Mouse (Mus musculus) layer of hippocampus, adult 6 months (tissue): ENCODE measurements around the gene Fermt2. TPM values are rescaled to one million over a fixed set of nuclear protein-coding genes. Genes with fewer than 3 reads are reported as not detected.

ENCODE experiments used
- long read RNA-seq, 2 experiments: library from polyadenylated mRNA; unstranded; transcript quantifications; one replicate each; pipeline ENCODE4 v2.0.0; 2019 to 2020
- polyA plus RNA-seq: library from polyadenylated mRNA; unstranded; fragments of <200 nt; fragmentation: Nextera tagmentation; gene quantifications from 2 replicates; pipeline ENCODE4 v1.2.3, GENCODE M21; 2021

Gene Fermt2
- 100 and 138 TPM in 2 replicates for polyA plus RNA-seq
- long read RNA-seq, experiment 1, transcript Fermt2-201 (15 exons, 3,293 nt), result major isoform, 6 of 98 reads
- long read RNA-seq, experiment 1, partial matches to known transcripts, result 80 of 98 reads
- long read RNA-seq, experiment 1, other reads (novel, unspliced or antisense), result 11 of 98 reads
- long read RNA-seq, experiment 2, transcript Fermt2-201 (15 exons, 3,293 nt), result major isoform, 44 of 119 reads
- long read RNA-seq, experiment 2, partial matches to known transcripts, result 21 of 119 reads
- long read RNA-seq, experiment 2, other reads (novel, unspliced or antisense), result 53 of 119 reads

GRCm38 (mm10) chr14:45529411-45530363 is at the start of gene Fermt2:
Gene Fermt2, minus strand, starts transcription at chr14:45530118.

Other genes starting within 250 kb of the Fermt2 start
- 8.5 and 12.2 TPM in 2 replicates for gene Ero1l, start 211.3 kb downstream of the Fermt2 start, polyA plus RNA-seq
- 100 and 101 TPM in 2 replicates for gene Psmc6, start 200.3 kb downstream of the Fermt2 start, polyA plus RNA-seq
- 14.1 and 23.1 TPM in 2 replicates for gene Styx, start 179.0 kb downstream of the Fermt2 start, polyA plus RNA-seq
- 11.1 and 12.9 TPM in 2 replicates for gene Gnpnat1, start 125.2 kb downstream of the Fermt2 start, polyA plus RNA-seq
- gene Ddhd1, start 128.0 kb upstream of the Fermt2 start, polyA plus RNA-seq, result 3.3 and 3.7 TPM in 2 replicates